Mouse (Mus musculus): ENCODE data around the gene Emilin1. TPM values are rescaled to one million over a fixed set of nuclear protein-coding genes. Genes with fewer than 3 reads are reported as not detected.

The Emilin1 gene
- polyA plus RNA-seq, 1 experiment from 2014 or later: 125 TPM

- Histone ChIP-seq H3K9me3 (replicated peaks) (no peaks in the 10 kb centered on the region), H3K27me3 (0 out of 2 replicates have a peak, but pooled peaks cover 5% of the 10 kb centered on the region), H3K4me2 (no peak overlapping the region), H3K9ac (no peak overlapping the region), H3K4me3 (no peak overlapping the region), H3K27ac (no peak overlapping the region), H3K36me3 (peaks cover 12% of the 10 kb centered on the region), H3K4me1 (replicated peaks) (peaks cover 23% of the 10 kb centered on the region)
- 44% methylated on average over 10 of the region's 10 CpGs for WGBS
- no peak for ATAC-seq (replicated peaks; ENCODE audit: insufficient number of reproducible peaks, insufficient read depth, low FRiP score, low read depth)
These were observed 48.6 kb downstream of the Emilin1 start for GRCm38 (mm10) chr5:30961545-30962505.

- no peak overlapping the region for H3K4me2 ChIP-seq
- ATAC-seq (replicated peaks; ENCODE audit: insufficient number of reproducible peaks, insufficient read depth, low FRiP score, low read depth): no peak
These were observed 50.7 kb downstream of the Emilin1 start for GRCm38 (mm10) chr5:30963916-30964315.

GRCm38 (mm10) chr5:30966189-30966588 lies 53.0 kb downstream of the Emilin1 start:
- Histone ChIP-seq H3K27me3 (0 out of 2 replicates have a peak, but pooled peaks cover 5% of the 10 kb centered on the region), H3K9ac (no peak overlapping the region), H3K9me3 (replicated peaks) (no peaks in the 10 kb centered on the region), H3K4me3 (no peak overlapping the region), H3K4me1 (replicated peaks) (no peaks in the 10 kb centered on the region; the same call in 1 of the 2 replicates), H3K27ac (no peak overlapping the region), H3K4me2 (no peak overlapping the region), H3K36me3 (no peaks in the 10 kb centered on the region)
- WGBS: 82% methylated on average over 4 of the region's 4 CpGs
- ATAC-seq (replicated peaks; ENCODE audit: insufficient number of reproducible peaks, insufficient read depth, low FRiP score, low read depth): no peak

More at GRCm38 (mm10) chr5:30963916-30964315, 50.7 kb downstream of the Emilin1 start:
- Histone ChIP-seq H3K9me3 (replicated peaks) (no peaks in the 10 kb centered on the region), H3K9ac (no peak overlapping the region), H3K27ac (no peak overlapping the region), H3K4me1 (replicated peaks) (peaks cover 10% of the 10 kb centered on the region), H3K4me3 (no peak overlapping the region), H3K27me3 (0 out of 2 replicates have a peak, but pooled peaks cover 5% of the 10 kb centered on the region), H3K36me3 (no peaks in the 10 kb centered on the region)
- 86% methylated on average over 3 of the region's 3 CpGs for WGBS

- no peak within 1 kb of the TSS for H3K4me2 ChIP-seq
- no peaks in the 10 kb centered on the region for H3K36me3 ChIP-seq
- peak; percentile 31; the same call in 1 of the 2 replicates for ATAC-seq (replicated peaks; ENCODE audit: insufficient number of reproducible peaks, insufficient read depth, low FRiP score, low read depth)
- no peak within 1 kb of the TSS for H3K9ac ChIP-seq
- H3K27ac ChIP-seq: no peak within 1 kb of the TSS
- H3K4me3 ChIP-seq: no peak within 1 kb of the TSS
- no peaks in the 10 kb centered on the region for H3K9me3 ChIP-seq (replicated peaks)
- H3K4me1 ChIP-seq (replicated peaks): no peaks in the 10 kb centered on the region
- 0 out of 2 replicates have a peak, but pooled peaks cover 8% of the 10 kb centered on the region for H3K27me3 ChIP-seq
- WGBS: 57% methylated on average over 8 of the region's 8 CpGs
These were observed 55.2 kb downstream of the Emilin1 start, which contains the start of gene Tcf23 for GRCm38 (mm10) chr5:30968416-30968815. Tcf23 (plus strand) TSS chr5:30968662.

- H3K36me3 ChIP-seq: no peaks in the 10 kb centered on the region
- H3K4me2 ChIP-seq: no peak overlapping the region
- H3K9ac ChIP-seq: no peak overlapping the region
- no peak overlapping the region for H3K27ac ChIP-seq
- 65% methylated on average over 2 of the region's 2 CpGs for WGBS
- H3K4me1 ChIP-seq (replicated peaks): no peaks in the 10 kb centered on the region
- H3K9me3 ChIP-seq (replicated peaks): no peaks in the 10 kb centered on the region
- H3K4me3 ChIP-seq: no peak overlapping the region
- ATAC-seq (replicated peaks; ENCODE audit: insufficient number of reproducible peaks, insufficient read depth, low FRiP score, low read depth): no peak
- H3K27me3 ChIP-seq: 0 out of 2 replicates have a peak, but pooled peaks cover 8% of the 10 kb centered on the region
These were observed 56.2 kb downstream of the Emilin1 start for GRCm38 (mm10) chr5:30969440-30969839.

Other genes starting within 250 kb of the Emilin1 start
- gene Cenpa, start 246.6 kb upstream of the Emilin1 start, polyA plus RNA-seq (2015; fragmentation: Nextera tagmentation; extraction: Ambion mirVana): 210 and 218 TPM in 2 replicates
- 2.2 and 4.7 TPM in 2 replicates for gene Dpysl5, start 201.8 kb upstream of the Emilin1 start, polyA plus RNA-seq (2015; fragmentation: Nextera tagmentation; extraction: Ambion mirVana)
- gene Mapre3, start 98.8 kb upstream of the Emilin1 start, polyA plus RNA-seq (2015; fragmentation: Nextera tagmentation; extraction: Ambion mirVana): 16.3 and 20.1 TPM in 2 replicates
- gene Tmem214, start 45.4 kb upstream of the Emilin1 start, polyA plus RNA-seq (2015; fragmentation: Nextera tagmentation; extraction: Ambion mirVana): 57.5 and 67.2 TPM in 2 replicates
- 8.9 and 11.9 TPM in 2 replicates for gene Agbl5, start 24.7 kb upstream of the Emilin1 start, polyA plus RNA-seq (2015; fragmentation: Nextera tagmentation; extraction: Ambion mirVana)
- gene Ost4, start 5.6 kb upstream of the Emilin1 start, polyA plus RNA-seq (2015; fragmentation: Nextera tagmentation; extraction: Ambion mirVana): 372 and 381 TPM in 2 replicates
- 12.4 and 13.9 TPM in 2 replicates for gene Khk, start 8.0 kb downstream of the Emilin1 start, polyA plus RNA-seq (2015; fragmentation: Nextera tagmentation; extraction: Ambion mirVana)
- 2.4 and 4.2 TPM in 2 replicates for gene Cgref1, start 32.2 kb downstream of the Emilin1 start, polyA plus RNA-seq (2015; fragmentation: Nextera tagmentation; extraction: Ambion mirVana)
- 74.4 and 99.1 TPM in 2 replicates for gene Preb, start 47.0 kb downstream of the Emilin1 start, polyA plus RNA-seq (2015; fragmentation: Nextera tagmentation; extraction: Ambion mirVana)
- 0.09 and 0.15 TPM in 2 replicates for gene Tcf23, start 55.3 kb downstream of the Emilin1 start, polyA plus RNA-seq (2015; fragmentation: Nextera tagmentation; extraction: Ambion mirVana)
- 116 and 118 TPM in 2 replicates for gene Atraid, start 134.9 kb downstream of the Emilin1 start, polyA plus RNA-seq (2015; fragmentation: Nextera tagmentation; extraction: Ambion mirVana)
- 5.8 and 9.3 TPM in 2 replicates for gene Slc5a6, start 135.5 kb downstream of the Emilin1 start, polyA plus RNA-seq (2015; fragmentation: Nextera tagmentation; extraction: Ambion mirVana)
- gene Cad, start 141.4 kb downstream of the Emilin1 start, polyA plus RNA-seq (2015; fragmentation: Nextera tagmentation; extraction: Ambion mirVana): 11.0 and 19.0 TPM in 2 replicates
- gene Dnajc5g, start 192.9 kb downstream of the Emilin1 start, polyA plus RNA-seq (2015; fragmentation: Nextera tagmentation; extraction: Ambion mirVana): not detected in 2 replicates
- 0.25 and 0.36 TPM in 2 replicates for gene Slc30a3, start 194.8 kb downstream of the Emilin1 start, polyA plus RNA-seq (2015; fragmentation: Nextera tagmentation; extraction: Ambion mirVana)
- 8.0 and 9.9 TPM in 2 replicates for gene Trim54, start 203.3 kb downstream of the Emilin1 start, polyA plus RNA-seq (2015; fragmentation: Nextera tagmentation; extraction: Ambion mirVana)
- not detected in 2 replicates for gene Ucn, start 225.4 kb downstream of the Emilin1 start, polyA plus RNA-seq (2015; fragmentation: Nextera tagmentation; extraction: Ambion mirVana)
- gene Mpv17, start 240.8 kb downstream of the Emilin1 start, polyA plus RNA-seq (2015; fragmentation: Nextera tagmentation; extraction: Ambion mirVana): 77.0 and 83.6 TPM in 2 replicates